Mouse (Mus musculus): ENCODE data around the gene Gng7. TPM values are rescaled to one million over a fixed set of nuclear protein-coding genes. Genes with fewer than 3 reads are reported as not detected.
"Not testable (repeated sequence)": the region's sequence is repeated elsewhere in the genome, so short reads cannot be mapped to it uniquely, and the experiment has no call there.

The Gng7 gene
- 4.5 and 5.7 TPM in 2 replicates for polyA plus RNA-seq (2014; fragmentation: Nextera tagmentation; extraction: Ambion mirVana)

- WGBS = 10% methylated on average over 31 of the region's 31 CpGs
Measured at GRCm38 (mm10) chr10:81014393-81015384, at the start of gene Gng7. Gene Gng7, minus strand, starts transcription at chr10:81014945.

DNA sequence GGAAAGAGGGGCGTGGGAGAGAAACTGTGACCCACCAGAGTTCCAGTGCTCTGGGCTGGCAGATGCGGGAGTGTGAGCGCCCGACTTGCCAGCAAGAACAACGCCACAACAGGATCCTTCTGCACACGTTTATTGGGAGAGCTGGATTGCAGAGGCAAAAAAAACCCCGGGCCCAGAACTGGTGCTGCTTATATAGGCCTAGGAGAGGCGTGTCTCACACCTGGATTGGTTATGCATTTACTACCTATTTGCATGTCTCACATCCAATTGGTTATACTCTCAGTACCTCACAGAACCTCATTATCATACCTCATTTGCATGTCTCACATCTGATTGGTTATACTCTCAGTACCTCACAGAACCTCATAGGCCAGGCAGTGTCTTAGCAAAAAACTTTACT lies 49.8 kb upstream of the Gng7 start:
- WGBS = 78% methylated on average over 8 of the region's 8 CpGs
- not testable (repeated sequence) for H3K27me3 ChIP-seq (ENCODE audit: insufficient read depth, low read length); DNase-seq; H3K27ac ChIP-seq (ENCODE audit: low read depth); H3K4me3 ChIP-seq (ENCODE audit: low read depth, low read length); H3K9ac ChIP-seq; H3K9me3 ChIP-seq (ENCODE audit: low read depth, low read length); H3K4me2 ChIP-seq; ATAC-seq (ENCODE audit: insufficient read depth); H3K36me3 ChIP-seq (ENCODE audit: insufficient read depth); H3K4me1 ChIP-seq (ENCODE audit: insufficient read depth)

More at GRCm38 (mm10) chr10:81014393-81015384, at the start of gene Gng7:
- Histone ChIP-seq H3K4me2 (peak within 1 kb of the TSS; percentile 69), H3K27me3 (ENCODE audit: insufficient read depth, low read length) (no peaks in the 10 kb centered on the region), H3K9me3 (ENCODE audit: low read depth, low read length) (no peaks in the 10 kb centered on the region), H3K4me1 (ENCODE audit: insufficient read depth) (0 out of 2 replicates have a peak, but pooled peaks cover 3% of the 10 kb centered on the region), H3K9ac (peak within 1 kb of the TSS; percentile 45), H3K27ac (ENCODE audit: low read depth) (no peak within 1 kb of the TSS), H3K4me3 (ENCODE audit: low read depth, low read length) (peak within 1 kb of the TSS; percentile 38), H3K36me3 (ENCODE audit: insufficient read depth) (no peaks in the 10 kb centered on the region)
- ATAC-seq (ENCODE audit: insufficient read depth) = peak; percentile 98
- DNase-seq = peak; percentile 97
- TF ChIP-seq CTCF (IDR thresholded peaks at IDR 0.05; ENCODE audit: low read depth) = no peak

DNA sequence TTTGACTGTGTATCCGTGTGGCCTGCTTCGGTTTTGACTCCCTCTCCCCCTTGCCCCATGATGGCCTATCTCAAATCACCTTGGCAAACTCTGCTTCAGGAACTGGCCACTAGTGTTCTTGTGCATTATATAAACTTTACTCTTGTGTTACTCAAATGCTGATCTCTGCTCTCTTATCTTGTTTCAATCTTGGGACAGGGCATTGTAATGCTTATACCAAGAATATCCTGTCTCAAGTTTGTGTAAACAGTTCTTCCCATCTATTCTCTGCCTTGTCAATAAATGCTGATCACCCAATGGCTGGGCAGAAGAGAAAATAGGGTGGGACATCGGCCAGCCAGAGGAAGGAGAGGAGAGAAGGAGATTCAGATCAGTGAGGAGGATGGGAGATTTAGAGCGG lies 48.0 kb upstream of the Gng7 start:
- H3K9ac ChIP-seq = no peak overlapping the region
- H3K4me2 ChIP-seq = no peak overlapping the region
- ATAC-seq (ENCODE audit: insufficient read depth) (no peak), DNase-seq (no peak)
- H3K4me3 ChIP-seq (ENCODE audit: low read depth, low read length) = no peak overlapping the region
- no peaks in the 10 kb centered on the region for H3K27me3 ChIP-seq (ENCODE audit: insufficient read depth, low read length)
- no peaks in the 10 kb centered on the region for H3K36me3 ChIP-seq (ENCODE audit: insufficient read depth)
- WGBS = 63% methylated on average over 4 of the region's 4 CpGs
- no peaks in the 10 kb centered on the region for H3K9me3 ChIP-seq (ENCODE audit: low read depth, low read length)
- H3K4me1 ChIP-seq (ENCODE audit: insufficient read depth) = peaks cover 3% of the 10 kb centered on the region; the same call in 1 of the 2 replicates
- no peak overlapping the region for H3K27ac ChIP-seq (ENCODE audit: low read depth)
- no peak for TF ChIP-seq CTCF (IDR thresholded peaks at IDR 0.05; ENCODE audit: low read depth)

GRCm38 (mm10) chr10:81059603-81060543 lies 45.1 kb upstream of the Gng7 start, which contains the start of gene Sgta:
Gene Sgta, minus strand, starts transcription at chr10:81060181.
- Histone ChIP-seq H3K9me3 (ENCODE audit: low read depth, low read length) (no peaks in the 10 kb centered on the region), H3K27me3 (ENCODE audit: insufficient read depth, low read length) (no peaks in the 10 kb centered on the region), H3K4me3 (ENCODE audit: low read depth, low read length) (peak within 1 kb of the TSS; percentile 70), H3K36me3 (ENCODE audit: insufficient read depth) (0 out of 2 replicates have a peak, but pooled peaks cover under 1% of the 10 kb centered on the region), H3K4me1 (ENCODE audit: insufficient read depth) (peaks cover 3% of the 10 kb centered on the region; the same call in 1 of the 2 replicates), H3K27ac (ENCODE audit: low read depth) (no peak within 1 kb of the TSS), H3K9ac (peak within 1 kb of the TSS; percentile 73), H3K4me2 (peak within 1 kb of the TSS; percentile 76)
- under 1% methylated on average over 48 of the region's 48 CpGs for WGBS
- ATAC-seq (ENCODE audit: insufficient read depth) (peak; percentile 94), DNase-seq (peak; percentile 100)
- TF ChIP-seq CTCF (IDR thresholded peaks at IDR 0.05; ENCODE audit: low read depth) = no peak

GRCm38 (mm10) chr10:81058896-81059295 lies 44.2 kb upstream of the Gng7 start:
- H3K9me3 ChIP-seq (ENCODE audit: low read depth, low read length) = no peaks in the 10 kb centered on the region
- ATAC-seq (ENCODE audit: insufficient read depth) = no peak
- no peak overlapping the region for H3K27ac ChIP-seq (ENCODE audit: low read depth)
- peaks cover 3% of the 10 kb centered on the region; the same call in 1 of the 2 replicates for H3K4me1 ChIP-seq (ENCODE audit: insufficient read depth)
- no peak for TF ChIP-seq CTCF (IDR thresholded peaks at IDR 0.05; ENCODE audit: low read depth)
- 80% methylated on average over 6 of the region's 6 CpGs for WGBS
- H3K4me2 ChIP-seq = peak overlapping the region; percentile 76
- H3K27me3 ChIP-seq (ENCODE audit: insufficient read depth, low read length) = no peaks in the 10 kb centered on the region
- peak overlapping the region; percentile 73 for H3K9ac ChIP-seq
- peaks cover 10% of the 10 kb centered on the region; the same call in 1 of the 2 replicates for H3K36me3 ChIP-seq (ENCODE audit: insufficient read depth)
- DNase-seq = no peak
- peak overlapping the region; percentile 70; the same call in 1 of the 2 replicates for H3K4me3 ChIP-seq (ENCODE audit: low read depth, low read length)

DNA sequence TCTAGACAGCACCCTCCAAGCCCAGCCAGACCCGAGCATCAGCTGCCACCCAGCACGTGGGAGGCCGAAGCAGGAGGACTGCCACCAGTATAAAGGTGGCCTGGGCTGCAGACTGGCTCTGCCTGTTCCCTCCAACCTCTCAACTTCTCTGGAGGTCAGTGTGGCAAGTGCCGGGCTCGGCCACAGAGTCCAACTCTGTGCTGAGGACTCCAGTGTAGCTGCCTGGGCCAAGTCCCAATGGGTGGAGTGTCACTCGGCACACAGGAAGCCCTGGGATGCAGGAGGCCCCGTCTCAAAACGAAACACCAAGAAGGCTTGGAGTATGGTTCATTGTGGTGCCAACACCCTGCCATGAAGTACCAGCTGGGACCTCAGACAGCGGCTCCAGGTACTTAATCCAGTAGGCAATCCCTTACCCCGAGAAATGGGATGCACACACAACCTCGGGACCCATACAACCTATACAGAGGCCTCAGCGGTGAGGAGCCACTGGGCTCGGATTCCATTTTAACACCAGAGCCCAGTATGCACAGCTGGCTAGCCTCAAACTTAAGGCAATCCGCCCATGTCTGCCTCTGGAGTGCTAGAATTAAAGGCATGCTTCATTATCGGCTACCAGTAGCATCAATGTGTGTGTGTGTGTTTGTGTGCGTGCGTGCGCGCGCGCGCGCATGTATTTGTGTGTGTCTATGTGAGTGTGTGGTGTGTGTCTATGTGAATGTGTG lies 42.8 kb upstream of the Gng7 start:
- H3K9me3 ChIP-seq (ENCODE audit: low read depth, low read length) = no peaks in the 10 kb centered on the region
- no peak for ATAC-seq (ENCODE audit: insufficient read depth)
- no peak overlapping the region for H3K27ac ChIP-seq (ENCODE audit: low read depth)
- TF ChIP-seq CTCF (IDR thresholded peaks at IDR 0.05; ENCODE audit: low read depth) = no peak
- peaks cover 10% of the 10 kb centered on the region; the same call in 1 of the 2 replicates for H3K36me3 ChIP-seq (ENCODE audit: insufficient read depth)
- peaks cover 3% of the 10 kb centered on the region; the same call in 1 of the 2 replicates for H3K4me1 ChIP-seq (ENCODE audit: insufficient read depth)
- no peak overlapping the region for H3K4me2 ChIP-seq
- WGBS = 91% methylated on average over 23 of the region's 23 CpGs
- H3K9ac ChIP-seq = no peak overlapping the region
- H3K27me3 ChIP-seq (ENCODE audit: insufficient read depth, low read length) = no peaks in the 10 kb centered on the region
- no peak for DNase-seq
- H3K4me3 ChIP-seq (ENCODE audit: low read depth, low read length) = no peak overlapping the region

DNA sequence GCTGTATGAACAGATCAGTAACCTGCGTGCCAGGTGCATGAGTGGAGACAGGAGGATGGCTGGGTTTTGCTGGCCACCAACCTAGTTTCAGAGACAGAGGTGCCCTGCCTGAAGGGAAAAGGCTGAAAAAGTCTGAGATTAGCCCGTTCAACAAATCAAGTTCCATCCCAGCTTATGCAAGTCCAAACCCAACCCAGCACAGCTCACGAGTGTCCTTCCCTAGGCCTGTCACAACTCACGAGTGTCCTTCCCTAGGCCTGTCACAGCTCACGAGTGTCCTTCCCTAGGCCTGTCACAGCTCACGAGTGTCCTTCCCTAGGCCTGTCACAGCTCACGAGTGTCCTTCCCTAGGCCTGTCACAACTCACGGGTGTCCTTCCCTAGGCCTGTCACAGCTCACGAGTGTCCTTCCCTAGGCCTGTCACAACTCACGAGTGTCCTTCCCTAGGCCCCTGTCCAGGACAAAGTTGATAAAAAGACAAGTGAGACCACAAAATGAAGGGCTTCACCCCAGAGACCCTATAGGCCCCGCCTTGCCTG lies 41.1 kb upstream of the Gng7 start:
- not testable (repeated sequence) for H3K4me1 ChIP-seq (ENCODE audit: insufficient read depth); H3K4me2 ChIP-seq; H3K4me3 ChIP-seq (ENCODE audit: low read depth, low read length); H3K9ac ChIP-seq; H3K27me3 ChIP-seq (ENCODE audit: insufficient read depth, low read length); H3K27ac ChIP-seq (ENCODE audit: low read depth); DNase-seq; ATAC-seq (ENCODE audit: insufficient read depth); H3K9me3 ChIP-seq (ENCODE audit: low read depth, low read length)
- H3K36me3 ChIP-seq (ENCODE audit: insufficient read depth) = peaks cover 27% of the 10 kb centered on the region
- WGBS = 76% methylated on average over 11 of the region's 11 CpGs
